Mouse (Mus musculus): ENCODE measurements around the gene Lsr. TPM values are rescaled to one million over a fixed set of nuclear protein-coding genes. Genes with fewer than 3 reads are reported as not detected.

The Lsr gene
- polyA plus RNA-seq, 1 experiment from 2014 or later: 99.6 TPM

Other genes with a start within 250 kb of the Lsr start
- gene Tmem147, start 243.9 kb downstream of the Lsr start, polyA plus RNA-seq (2015; fragmentation: Nextera tagmentation; extraction: Ambion mirVana): 215 and 232 TPM in 2 replicates
- gene Gapdhs, start 229.8 kb downstream of the Lsr start, polyA plus RNA-seq (2015; fragmentation: Nextera tagmentation; extraction: Ambion mirVana): 0.28 and 0.40 TPM in 2 replicates
- 62.5 and 98.8 TPM in 2 replicates for gene Sbsn, start 222.0 kb downstream of the Lsr start, polyA plus RNA-seq (2015; fragmentation: Nextera tagmentation; extraction: Ambion mirVana)
- gene Dmkn, start 209.7 kb downstream of the Lsr start, polyA plus RNA-seq (2015; fragmentation: Nextera tagmentation; extraction: Ambion mirVana): 391 and 628 TPM in 2 replicates
- gene Krtdap, start 185.6 kb downstream of the Lsr start, polyA plus RNA-seq (2015; fragmentation: Nextera tagmentation; extraction: Ambion mirVana): 767 and 1,136 TPM in 2 replicates
- 8.2 and 11.6 TPM in 2 replicates for gene Ffar2, start 149.7 kb downstream of the Lsr start, polyA plus RNA-seq (2015; fragmentation: Nextera tagmentation; extraction: Ambion mirVana)
- gene Ffar3, start 117.3 kb downstream of the Lsr start, polyA plus RNA-seq (2015; fragmentation: Nextera tagmentation; extraction: Ambion mirVana): 0.44 and 0.47 TPM in 2 replicates
- 0.17 TPM in 2 replicates for gene Ffar1, start 111.9 kb downstream of the Lsr start, polyA plus RNA-seq (2015; fragmentation: Nextera tagmentation; extraction: Ambion mirVana)
- 0.08 and 0.29 TPM in 2 replicates for gene Cd22, start 93.1 kb downstream of the Lsr start, polyA plus RNA-seq (2015; fragmentation: Nextera tagmentation; extraction: Ambion mirVana)
- 0.35 and 0.45 TPM in 2 replicates for gene Mag, start 58.6 kb downstream of the Lsr start, polyA plus RNA-seq (2015; fragmentation: Nextera tagmentation; extraction: Ambion mirVana)
- not detected in 2 replicates for gene Hamp2, start 48.8 kb downstream of the Lsr start, polyA plus RNA-seq (2015; fragmentation: Nextera tagmentation; extraction: Ambion mirVana)
- gene Hamp, start 29.4 kb downstream of the Lsr start, polyA plus RNA-seq (2015; fragmentation: Nextera tagmentation; extraction: Ambion mirVana): 0.90 and 1.1 TPM in 2 replicates
- gene Usf2, start 16.7 kb downstream of the Lsr start, polyA plus RNA-seq (2015; fragmentation: Nextera tagmentation; extraction: Ambion mirVana): 12.8 and 16.0 TPM in 2 replicates
- gene Fam187b, start 326 bp upstream of the Lsr start, polyA plus RNA-seq (2015; fragmentation: Nextera tagmentation; extraction: Ambion mirVana): 8.8 and 10.0 TPM in 2 replicates
- 28.0 and 31.0 TPM in 2 replicates for gene Fxyd5, start 69.0 kb upstream of the Lsr start, polyA plus RNA-seq (2015; fragmentation: Nextera tagmentation; extraction: Ambion mirVana)
- 22.2 and 25.8 TPM in 2 replicates for gene Fxyd7, start 78.0 kb upstream of the Lsr start, polyA plus RNA-seq (2015; fragmentation: Nextera tagmentation; extraction: Ambion mirVana)
- gene Fxyd1, start 83.7 kb upstream of the Lsr start, polyA plus RNA-seq (2015; fragmentation: Nextera tagmentation; extraction: Ambion mirVana): 127 and 129 TPM in 2 replicates
- 0.92 and 1.7 TPM in 2 replicates for gene Lgi4, start 85.9 kb upstream of the Lsr start, polyA plus RNA-seq (2015; fragmentation: Nextera tagmentation; extraction: Ambion mirVana)
- 497 and 614 TPM in 2 replicates for gene Fxyd3, start 103.2 kb upstream of the Lsr start, polyA plus RNA-seq (2015; fragmentation: Nextera tagmentation; extraction: Ambion mirVana)
- 35.7 and 36.0 TPM in 2 replicates for gene Hpn, start 141.8 kb upstream of the Lsr start, polyA plus RNA-seq (2015; fragmentation: Nextera tagmentation; extraction: Ambion mirVana)
- 0.80 and 1.4 TPM in 2 replicates for gene Scn1b, start 153.5 kb upstream of the Lsr start, polyA plus RNA-seq (2015; fragmentation: Nextera tagmentation; extraction: Ambion mirVana)
- gene Gramd1a, start 182.4 kb upstream of the Lsr start, polyA plus RNA-seq (2015; fragmentation: Nextera tagmentation; extraction: Ambion mirVana): 56.7 and 57.9 TPM in 2 replicates